ENCODE assay signal across 8 mouse cellular contexts in genomic region chr13:64343598-64343997, GRCm38 (mm10). TPM values are rescaled to one million over a fixed set of nuclear protein-coding genes. Genes with fewer than 3 reads are reported as not detected.
DNase-seq lines count a peak whose midpoint lies in the region; TF ChIP-seq lines count a peak whose summit lies in the region.

No protein-coding gene starts in this region.

- no peak for TF ChIP-seq CTCF in gastrocnemius, adult 2 months (IDR thresholded peaks at IDR 0.05)

- intact Hi-C loops in gastrocnemius, adult 2 months (cut with DNase I): no loop called here
- intact Hi-C loops in gastrocnemius, postnatal 14 days (cut with DNase I; ENCODE audit: low total_unique reads): no loop called here
- intact Hi-C loops in heart, postnatal 10 days (cut with DNase I): no loop called here

- H3K36me3 ChIP-seq in megakaryocyte, embryonic 14.5 days (replicated peaks; ENCODE audit: low read length): no peaks in the 10 kb centered on the region

- H3K4me3 ChIP-seq in gastrocnemius, adult 2 months: peak overlapping the region; percentile 86
- H3K4me3 ChIP-seq in megakaryocyte, embryonic 14.5 days (replicated peaks): peak overlapping the region; percentile 90

- H3K4me1 ChIP-seq in megakaryocyte, embryonic 14.5 days: peaks cover 10% of the 10 kb centered on the region

- DNase-seq in gastrocnemius, adult 2 months: no peak
- no peak for DNase-seq in gastrocnemius, postnatal 14 days
- DNase-seq in embryo, embryonic 10.5 days (ENCODE audit: low spot score): peak; percentile 21
- peak; percentile 21 to 33 for DNase-seq in heart, postnatal 10 days
- peak; percentile 22 to 25 for DNase-seq in left cerebral cortex, adult 8-10 months (ENCODE audit: low spot score in 2 of 2)
- peak; percentile 40 for DNase-seq in telencephalon, adult 2 months (ENCODE audit: low read depth, low spot score)
- DNase-seq in urinary bladder, postnatal 4 days (ENCODE audit: low spot score in 2 of 2): no peak

- peak overlapping the region; percentile 94 for H3K27ac ChIP-seq in gastrocnemius, adult 2 months

- H3K27me3 ChIP-seq in megakaryocyte, embryonic 14.5 days (replicated peaks): peaks cover 1% of the 10 kb centered on the region

- H3K9me3 ChIP-seq in megakaryocyte, embryonic 14.5 days: no peaks in the 10 kb centered on the region

RNA-seq across cellular contexts. Expression of gene Ctsl, which starts 27.1 kb away (rescaled TPM):
- total RNA-seq in gastrocnemius, adult 2 months (2021): 100 to 1,000 TPM; 111 to 149 TPM
- total RNA-seq in gastrocnemius, postnatal 14 days (2021): 100 to 1,000 TPM; 132 to 141 TPM
- total RNA-seq in heart, postnatal 10 days (2021): 100 to 1,000 TPM; 246 to 281 TPM
- total RNA-seq in left cerebral cortex, adult 8-10 months (2022): 100 to 1,000 TPM; 129 to 196 (median 170) TPM
- 15.0 TPM in 1 of 2 replicates, not detected in the other for polyA plus RNA-seq in megakaryocyte, embryonic 14.5 days (2012; ENCODE audit: insufficient read depth, low replicate concordance)

RNA-seq across cellular contexts. Expression of gene Aaed1, which starts 31.1 kb away (rescaled TPM):
- 10 to 100 TPM; 40.4 to 47.8 TPM for total RNA-seq in gastrocnemius, adult 2 months (2021)
- total RNA-seq in gastrocnemius, postnatal 14 days (2021): 10 to 100 TPM; 27.8 to 31.9 TPM
- 10 to 100 TPM; 59.8 to 63.1 TPM for total RNA-seq in heart, postnatal 10 days (2021)
- 10 to 100 TPM; 21.0 to 23.6 (median 23.1) TPM for total RNA-seq in left cerebral cortex, adult 8-10 months (2022)
- polyA plus RNA-seq in megakaryocyte, embryonic 14.5 days (2012; ENCODE audit: insufficient read depth, low replicate concordance): 0.85 and 1.3 TPM in 2 replicates

Comparison
In these comparisons a context has a peak if more than half of its experiments do, and no peak if none do; other contexts are left out.
1. DNase-seq: peak in embryo, embryonic 10.5 days (single experiment), heart, postnatal 10 days (2 of 2), left cerebral cortex, adult 8-10 months (2 of 2) and telencephalon, adult 2 months (single experiment); none in gastrocnemius, adult 2 months (single experiment), gastrocnemius, postnatal 14 days (single experiment) and urinary bladder, postnatal 4 days (0 of 2).